Mouse (Mus musculus) kidney, postnatal 25 days (tissue): Measurements from ENCODE around the gene Bpgm.
A peak's percentile ranks its signal among the peaks of the same experiment; 100 is the strongest.

Source experiments
- DNase-seq, 2 experiments: peaks; one replicate each; pipeline ENCODE4 v3.0.0; 2021; ENCODE audit warnings: mixed read lengths in 2 of 2

Bpgm gene

DNA sequence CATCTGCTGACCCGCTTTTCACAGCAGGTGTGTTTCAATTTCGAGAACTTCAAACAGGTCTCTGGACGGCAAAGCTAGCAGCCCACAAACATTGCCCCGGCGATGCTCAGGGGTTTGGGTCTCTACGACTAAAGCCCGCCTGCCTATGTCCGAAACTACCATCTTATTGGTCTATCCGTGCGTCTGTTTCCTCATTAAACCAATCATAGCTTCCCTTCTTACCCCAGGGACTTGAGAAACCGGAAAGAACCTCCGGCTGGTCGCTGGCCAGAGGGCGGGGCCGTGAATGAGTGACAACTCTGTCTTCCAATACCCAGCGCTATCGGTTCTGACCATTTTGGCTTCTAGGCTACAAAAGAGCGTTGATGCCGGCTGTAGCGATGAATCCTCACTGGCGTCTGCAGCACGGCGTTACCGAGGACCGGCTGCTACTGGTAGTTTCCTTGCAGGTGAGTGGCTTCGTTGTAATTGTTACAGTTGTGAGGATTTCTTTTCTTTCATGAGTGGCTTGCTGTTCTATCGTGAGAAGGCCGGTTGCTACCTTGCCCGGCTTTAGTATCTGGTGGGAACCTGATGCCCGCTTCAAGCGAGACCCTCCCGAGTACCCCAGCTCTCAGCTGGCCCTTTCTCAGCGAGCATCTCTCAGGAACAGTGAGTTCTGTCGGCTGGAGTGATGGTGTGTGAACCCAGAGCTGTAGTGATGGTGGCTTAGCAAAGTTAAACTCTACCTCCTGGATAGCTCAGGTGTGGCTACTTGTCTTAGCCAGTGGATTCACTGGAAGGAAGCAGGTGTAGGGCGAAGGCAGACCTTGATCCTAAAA, at the start of gene Bpgm:
TSS of gene Bpgm (plus strand) at position 234 of the 821 bp plus-strand sequence.
- DNase-seq, result peak; percentile 98 to 99

DNA sequence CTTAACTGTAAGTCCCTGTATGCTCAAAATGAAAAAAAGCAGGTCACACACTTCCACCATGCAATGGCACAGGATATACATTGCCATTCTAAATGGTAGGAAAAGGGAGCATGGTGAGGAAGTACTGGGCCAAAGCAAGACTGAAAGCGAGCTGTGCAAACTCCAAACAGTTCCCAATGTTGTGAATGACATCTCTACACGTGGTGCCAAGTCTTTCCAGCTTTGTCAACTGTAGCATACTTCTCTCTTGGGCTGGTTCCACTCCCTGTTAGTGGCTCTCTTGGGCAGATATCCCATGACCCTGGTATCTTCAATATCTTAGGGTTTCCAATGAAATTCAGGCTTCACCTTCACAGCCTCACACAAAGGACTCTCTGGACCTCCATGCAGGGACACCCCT, 37.0 kb upstream of the Bpgm start:
- DNase-seq, result no peak

DNA sequence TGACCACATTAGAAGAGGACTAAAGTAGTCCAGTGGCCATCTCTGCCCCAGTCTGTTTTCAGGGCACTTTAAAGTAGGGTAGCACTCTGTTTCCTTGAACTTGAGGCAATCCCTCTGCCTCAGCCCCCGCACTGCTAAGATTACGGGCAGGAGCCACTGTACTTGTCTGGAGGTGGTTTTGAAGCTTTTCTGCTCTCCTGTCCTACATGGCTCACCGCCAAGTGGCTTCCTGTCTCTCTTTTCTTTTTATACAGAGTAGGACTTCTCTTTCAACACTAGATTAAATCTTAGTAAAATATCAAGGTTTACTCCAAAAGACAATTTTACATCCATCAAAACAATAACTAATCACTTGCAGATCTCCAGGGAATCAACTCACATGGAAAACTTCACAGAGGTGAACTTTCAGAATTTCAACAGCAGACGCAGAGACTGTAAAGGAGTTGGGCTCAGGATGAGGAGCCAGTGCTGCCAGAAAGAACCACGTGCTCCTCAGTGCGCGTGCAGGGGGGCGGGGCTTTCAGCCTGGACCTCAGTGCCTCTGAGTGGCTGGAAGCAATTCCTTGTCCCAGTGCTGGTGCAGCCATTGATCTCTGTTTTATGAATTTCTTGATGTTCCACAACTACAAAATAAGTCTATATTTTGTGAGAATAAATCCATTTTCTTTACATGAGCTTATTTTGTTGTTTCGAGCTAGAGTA, 34.3 kb upstream of the Bpgm start:
- DNase-seq, result peak; percentile 9 to 43

DNA sequence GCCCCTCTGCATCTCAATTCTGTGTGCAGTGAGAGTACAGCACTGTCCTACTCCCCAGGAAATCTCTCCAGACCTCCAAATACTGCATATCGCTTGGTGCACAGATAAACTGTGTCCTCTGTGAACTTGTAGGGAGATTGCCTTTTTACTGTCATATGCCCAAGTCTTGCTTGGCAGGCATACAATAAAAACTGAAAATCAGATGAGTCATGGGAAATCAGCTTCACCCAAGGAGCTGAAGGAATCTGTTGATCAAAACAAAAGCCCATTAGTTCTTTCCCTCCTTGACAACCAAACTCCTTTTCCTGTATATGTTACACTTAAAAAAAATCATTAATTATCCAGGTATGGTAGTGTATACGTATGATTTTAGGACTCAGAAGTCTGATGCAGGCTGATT, 32.2 kb upstream of the Bpgm start:
- no peak for DNase-seq

DNA sequence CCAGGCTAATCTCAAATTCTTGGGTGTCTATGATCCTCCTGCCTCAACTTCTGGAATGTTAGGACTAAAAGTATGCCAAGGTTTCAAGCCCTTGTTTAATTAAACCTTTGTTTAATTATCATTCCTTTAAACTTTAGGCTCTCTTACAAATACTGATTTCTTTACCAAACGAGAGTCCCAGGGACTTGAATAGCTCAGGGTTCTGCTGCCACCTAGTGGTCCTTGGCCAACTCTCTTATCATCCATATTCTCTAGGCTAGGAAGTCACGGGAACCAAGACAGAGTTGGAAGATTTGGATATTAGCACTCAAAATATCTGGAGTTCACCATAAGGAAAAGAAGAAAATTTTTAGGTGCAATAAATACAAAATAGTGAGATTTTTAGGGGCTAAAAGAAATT, 28.0 kb upstream of the Bpgm start:
- peak; percentile 74 to 92 for DNase-seq

DNA sequence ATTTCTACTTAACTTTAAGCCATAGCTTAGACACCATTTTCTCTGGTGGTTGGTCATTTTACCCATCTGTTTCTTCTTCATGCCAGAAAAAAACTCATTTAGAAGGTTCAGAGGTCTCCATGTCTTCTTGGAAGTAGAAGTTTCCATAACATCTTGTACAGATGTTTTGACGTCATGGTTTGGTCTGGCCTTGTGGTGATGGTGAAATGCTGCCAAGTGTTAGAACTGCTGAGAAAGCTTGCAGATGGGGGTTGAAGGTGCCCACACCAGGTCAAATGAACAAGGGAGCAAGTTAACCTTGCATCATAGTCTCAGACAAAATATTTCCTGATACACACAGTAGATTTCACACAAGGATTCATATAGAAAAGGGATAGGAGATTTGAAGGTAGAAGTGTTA, 27.3 kb upstream of the Bpgm start:
- DNase-seq, result no peak

DNA sequence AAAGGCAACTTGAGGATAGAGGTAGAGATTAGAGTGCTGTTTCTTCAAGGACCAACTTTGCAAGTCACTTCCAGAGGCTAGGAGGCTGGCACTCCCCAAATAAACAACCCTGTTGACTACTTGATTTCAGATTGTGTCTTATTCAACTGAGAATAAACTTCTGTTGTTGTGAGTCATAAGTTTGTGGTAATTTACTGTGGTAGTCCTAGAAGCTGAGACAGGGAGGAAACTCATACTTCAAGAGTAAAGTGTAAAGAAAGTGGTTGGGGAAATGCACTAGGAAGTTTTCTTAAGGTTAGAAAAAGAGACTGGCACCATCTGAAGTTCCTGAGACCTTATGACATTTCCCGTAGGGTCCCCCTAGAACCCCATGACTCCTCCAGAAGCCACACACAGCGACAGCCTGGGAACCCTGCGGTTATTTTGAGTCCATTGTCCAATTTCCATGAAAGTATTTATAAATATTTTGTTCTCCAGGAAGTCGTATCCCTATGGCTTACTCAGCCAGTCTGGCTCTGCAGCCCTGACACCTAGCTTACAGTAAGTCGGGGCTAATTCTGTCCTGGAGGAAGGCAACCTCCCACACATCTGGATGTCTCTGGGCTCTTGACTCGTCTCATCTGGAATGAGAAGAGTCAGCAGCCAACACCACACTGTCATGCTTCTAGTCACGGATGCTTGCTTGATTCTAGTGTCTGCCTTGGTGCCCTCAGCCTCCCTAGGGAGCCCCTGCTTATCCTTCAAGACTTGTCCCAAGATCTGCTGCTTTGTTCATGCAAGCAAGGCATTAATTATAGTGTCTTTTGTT, 22.8 kb upstream of the Bpgm start:
- DNase-seq, result no peak

DNA sequence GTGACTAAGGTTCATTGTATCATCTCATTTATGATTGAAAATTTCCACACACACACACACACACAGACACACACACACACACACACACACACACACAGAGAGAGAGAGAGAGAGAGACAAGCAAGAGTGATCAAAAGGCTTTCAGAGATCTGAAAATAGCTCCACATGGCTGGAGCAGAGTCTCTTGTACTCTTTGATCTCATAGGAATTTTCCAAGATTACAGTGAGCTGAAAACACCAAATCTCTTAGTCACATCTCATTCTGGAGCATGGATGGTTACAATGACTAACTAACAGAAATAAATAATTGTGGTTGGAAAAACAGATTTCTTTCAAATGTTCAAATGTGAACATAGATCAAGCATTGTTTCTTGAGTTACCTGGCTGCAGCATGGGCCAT, 16.6 kb upstream of the Bpgm start:
- no peak for DNase-seq

DNA sequence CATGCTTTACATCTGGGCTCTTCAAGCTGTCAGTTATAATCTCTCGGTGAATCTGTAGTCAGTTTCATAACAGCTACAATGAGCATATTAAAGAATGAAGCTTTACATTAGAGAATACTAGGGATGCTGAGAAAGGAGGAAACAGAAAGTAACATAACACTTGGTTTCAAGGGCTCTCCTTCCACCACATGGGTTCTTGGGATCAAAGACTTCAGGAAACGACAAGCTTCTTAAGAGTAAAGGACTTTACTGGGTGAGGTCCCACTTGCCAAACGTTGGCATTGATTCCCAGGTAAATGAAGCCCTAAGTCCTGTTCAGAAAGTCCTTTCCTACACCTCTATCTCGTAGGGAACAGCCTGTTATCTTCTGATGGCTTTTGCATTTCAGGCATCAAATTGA, 15.4 kb upstream of the Bpgm start:
- DNase-seq, result no peak

DNA sequence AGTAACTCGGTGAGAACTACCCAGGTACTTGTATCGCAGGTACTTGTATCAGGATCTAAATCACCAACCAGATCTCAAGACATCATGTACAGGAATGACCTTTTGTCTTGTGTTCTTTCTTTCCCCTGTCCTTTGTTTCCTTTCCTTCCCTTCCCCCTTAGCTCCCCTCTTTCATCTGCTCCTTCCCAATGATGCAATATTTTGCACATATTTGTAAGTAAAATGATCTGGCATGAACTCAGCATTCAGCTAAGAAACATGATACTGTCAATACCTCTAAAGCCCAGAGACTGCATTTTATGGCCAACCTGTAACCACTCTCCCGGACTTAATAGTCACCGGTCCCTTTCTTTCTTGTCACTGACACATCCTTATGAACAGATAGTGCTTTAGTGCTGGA, 12.4 kb upstream of the Bpgm start:
- no peak for DNase-seq

DNA sequence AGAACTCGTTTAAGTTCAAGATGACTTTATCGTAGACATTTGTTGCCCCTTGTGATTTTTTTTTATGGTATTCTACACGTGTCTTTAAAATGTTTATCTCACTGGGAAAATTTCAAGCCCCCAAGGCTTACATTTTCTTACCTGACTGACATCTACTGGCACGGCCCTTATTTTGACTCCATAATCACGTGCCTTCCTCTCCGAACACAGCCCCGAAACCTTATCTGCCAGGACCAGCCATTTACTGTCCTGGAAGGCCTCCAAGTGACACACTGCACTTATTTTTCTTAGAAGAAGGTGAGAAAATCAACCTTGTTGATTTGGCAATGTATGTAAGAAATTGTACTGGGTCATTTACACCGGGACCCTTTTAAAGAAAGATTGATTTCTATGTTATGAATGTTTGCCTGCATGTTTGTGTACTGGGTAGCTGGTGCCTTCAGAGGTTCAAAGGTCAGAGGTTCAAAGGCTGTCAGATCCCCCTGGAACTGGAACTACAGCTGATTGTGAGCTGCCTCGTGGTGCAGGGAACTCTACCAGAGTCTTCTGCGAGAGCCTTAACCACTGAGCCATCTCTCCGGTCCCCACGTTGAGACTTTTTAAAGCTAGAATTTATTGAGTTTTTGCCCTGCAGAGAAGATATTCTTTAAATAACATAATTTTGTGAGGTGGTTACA, 4.4 kb upstream of the Bpgm start:
- no peak for DNase-seq

DNA sequence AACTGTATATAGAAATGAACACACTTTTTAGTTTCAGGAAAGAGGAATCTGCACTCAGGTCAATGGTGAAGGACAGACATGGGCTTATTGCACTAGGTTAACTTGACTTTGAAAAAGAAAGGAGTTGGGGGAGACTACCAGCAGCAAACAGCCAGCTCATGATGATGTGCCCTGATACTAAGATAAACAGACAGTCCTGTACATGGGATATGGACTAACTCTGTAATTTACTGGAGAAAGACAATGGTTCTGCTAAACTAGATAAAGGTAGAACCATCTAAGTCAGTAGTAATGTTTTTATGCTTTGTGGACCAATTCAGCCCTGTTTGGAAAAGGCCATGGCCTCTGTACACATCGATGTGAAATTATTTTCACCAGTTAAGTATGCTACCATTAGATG, 2.7 kb upstream of the Bpgm start:
- no peak for DNase-seq

DNA sequence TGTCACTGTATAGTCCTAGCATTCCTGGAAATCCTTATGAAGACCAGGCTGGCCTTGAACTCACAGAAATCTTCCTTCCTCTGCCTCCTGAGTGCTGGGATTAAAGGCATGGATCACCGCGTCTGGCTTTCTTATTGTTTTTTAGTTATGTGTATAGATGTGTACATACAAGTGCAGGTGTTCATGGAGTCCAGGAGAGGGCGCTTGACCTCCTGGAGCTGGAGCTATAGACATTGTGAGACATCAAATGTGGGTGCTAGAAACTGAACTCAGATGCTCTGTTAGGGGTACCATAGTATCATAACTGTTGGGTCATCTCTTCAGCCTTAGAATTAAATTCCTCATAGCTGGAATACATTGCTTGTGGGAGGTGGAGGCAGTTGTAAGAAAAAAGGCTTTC, 2.0 kb upstream of the Bpgm start:
- DNase-seq, result no peak

DNA sequence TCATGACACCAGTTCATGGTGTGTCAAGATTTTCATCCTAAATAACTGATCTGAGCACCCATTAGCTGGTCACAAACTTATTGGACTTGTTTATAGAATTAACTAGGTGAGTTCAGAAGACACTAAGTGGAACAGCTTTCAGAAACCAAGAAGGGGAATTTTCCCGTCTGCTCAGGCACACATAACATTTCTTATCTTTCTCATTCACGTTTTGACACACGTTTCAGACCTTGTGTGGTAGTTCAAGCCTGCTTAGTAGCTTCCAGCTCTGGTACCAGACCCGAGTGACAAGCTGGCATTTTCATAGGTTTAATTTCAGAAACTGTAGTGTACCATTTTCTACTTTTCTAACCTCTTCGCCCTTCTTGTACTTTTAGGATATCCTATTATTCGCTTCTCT, 616 bp upstream of the Bpgm start:
- DNase-seq, result no peak

DNA sequence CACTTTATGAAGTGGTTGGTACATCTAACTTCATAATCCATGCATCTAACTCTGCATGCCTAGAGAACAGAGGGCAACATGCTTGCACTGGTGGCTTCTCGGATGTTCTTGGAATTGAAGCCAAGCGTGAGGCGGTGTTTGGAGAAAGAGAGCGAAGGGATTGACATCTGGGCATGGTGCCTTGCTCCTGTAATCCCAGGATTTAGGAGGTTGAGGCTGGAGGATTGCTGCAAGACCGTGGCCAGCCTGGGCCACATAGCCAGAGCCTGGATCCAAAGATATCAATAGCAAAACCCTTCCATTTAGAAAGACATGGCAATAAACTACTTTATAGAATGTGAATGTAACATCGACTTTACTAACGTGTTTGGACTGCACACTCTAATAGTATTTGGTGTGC, 2.0 kb downstream of the Bpgm start:
- no peak for DNase-seq

DNA sequence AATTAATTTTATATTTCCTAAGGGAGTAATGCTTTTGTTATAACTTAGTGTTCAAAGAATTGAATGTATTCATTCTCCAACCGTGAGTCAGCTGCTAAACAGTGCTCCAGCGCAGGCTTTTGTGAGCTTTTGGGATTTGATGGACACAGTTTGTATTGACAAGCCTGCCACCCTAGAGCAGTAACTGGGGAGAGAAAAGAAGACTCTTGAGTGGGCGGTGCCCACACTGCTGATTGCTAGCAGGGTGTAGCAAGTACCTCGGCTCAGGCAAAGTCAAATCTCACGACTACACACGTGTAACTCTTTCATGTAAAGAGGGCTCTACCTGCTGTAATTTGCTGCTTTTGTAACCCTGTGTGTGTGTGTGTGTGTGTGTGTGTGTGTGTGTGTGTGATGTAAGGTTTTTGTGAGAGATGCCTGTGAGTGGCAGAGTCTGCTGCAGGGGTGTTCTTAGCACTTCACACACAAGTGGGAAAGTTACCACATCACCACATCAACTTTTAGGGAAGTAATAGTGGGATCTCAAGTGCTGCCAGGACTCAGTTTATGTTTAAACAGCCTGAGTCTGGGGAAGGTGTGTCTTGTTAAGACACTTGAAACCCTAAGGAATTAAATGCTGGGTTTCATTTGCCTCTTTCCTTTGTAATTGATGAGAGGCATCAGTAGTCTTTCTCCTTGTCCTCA, 2.8 kb downstream of the Bpgm start:
- no peak for DNase-seq

DNA sequence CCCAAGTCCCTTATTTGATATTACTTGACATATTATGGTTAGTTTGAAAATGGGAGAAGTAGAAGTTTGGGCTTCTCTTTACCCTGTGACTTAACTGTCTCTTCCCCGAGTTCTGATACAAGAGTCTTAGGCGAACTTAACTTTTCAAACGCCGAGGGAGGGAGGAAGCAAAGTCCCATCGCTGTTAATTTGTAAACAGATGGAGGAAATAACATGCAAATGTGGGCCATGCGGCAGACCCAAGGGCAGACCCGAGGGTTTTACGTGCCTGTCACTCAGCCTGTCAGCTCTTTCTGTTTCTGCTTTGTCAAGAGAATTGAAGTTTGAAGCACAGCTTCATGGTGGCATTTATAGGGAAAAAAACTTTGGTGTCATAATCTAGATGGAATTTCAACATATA, 3.5 kb downstream of the Bpgm start:
- DNase-seq, result peak; percentile 70 to 86

DNA sequence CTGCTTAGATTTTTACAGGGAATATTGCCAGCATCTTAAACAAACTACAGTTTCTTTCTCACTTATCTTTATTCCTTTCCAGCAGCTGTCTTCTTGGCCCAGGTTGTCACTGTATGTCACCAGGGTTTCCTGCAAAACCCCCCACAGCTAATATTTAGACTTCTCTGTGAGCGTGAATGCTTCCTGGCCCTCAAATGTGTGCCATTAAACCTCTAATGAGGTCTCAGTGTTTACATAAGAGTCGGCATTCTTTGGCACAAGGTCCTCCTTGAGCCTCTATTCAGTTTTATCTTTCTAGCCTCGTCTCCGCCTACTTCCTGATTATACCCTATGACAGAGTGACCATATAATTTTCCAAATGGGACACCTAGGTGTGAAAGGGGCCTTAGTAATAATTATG, 4.7 kb downstream of the Bpgm start:
- no peak for DNase-seq

DNA sequence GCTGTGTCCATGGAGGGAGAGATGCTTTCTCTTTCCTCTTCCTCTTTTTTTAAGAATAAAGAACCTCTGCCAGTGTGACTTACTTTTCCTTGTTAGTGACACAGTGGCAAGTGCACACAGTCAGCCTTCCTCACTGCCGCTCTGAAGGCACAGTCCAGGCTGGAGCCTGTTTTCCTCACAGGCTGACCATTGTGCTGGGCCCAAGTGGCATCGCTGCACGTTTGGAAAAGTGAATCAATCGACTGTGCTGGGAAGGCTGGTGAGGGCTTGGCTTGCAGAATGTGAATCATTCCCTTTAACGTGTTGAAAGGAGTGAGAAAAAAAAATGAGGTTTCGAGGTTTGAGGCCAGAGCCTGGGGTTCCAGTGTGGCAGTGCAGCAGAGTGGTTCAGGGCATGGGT, 5.3 kb downstream of the Bpgm start:
- no peak for DNase-seq

DNA sequence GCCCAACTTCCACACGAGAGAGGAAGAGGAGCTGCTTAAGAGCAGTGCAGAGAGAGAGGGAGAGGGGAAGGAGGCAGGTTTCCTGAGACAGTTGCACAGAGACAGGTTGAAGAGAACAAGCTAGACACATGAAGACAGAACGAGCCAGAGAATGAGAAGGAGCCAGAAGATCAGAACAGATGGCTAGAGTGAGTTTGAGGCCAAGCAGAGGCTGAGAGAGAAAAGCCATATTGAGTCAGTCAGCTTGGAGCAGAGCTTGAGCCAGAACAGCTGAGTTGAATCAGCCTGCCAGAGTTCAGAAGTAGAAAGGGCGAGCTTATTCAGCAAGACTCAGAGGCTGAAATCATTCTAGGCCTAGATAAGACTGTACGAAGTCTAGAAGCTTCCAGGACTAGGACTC, 6.8 kb downstream of the Bpgm start:
- DNase-seq, result no peak

DNA sequence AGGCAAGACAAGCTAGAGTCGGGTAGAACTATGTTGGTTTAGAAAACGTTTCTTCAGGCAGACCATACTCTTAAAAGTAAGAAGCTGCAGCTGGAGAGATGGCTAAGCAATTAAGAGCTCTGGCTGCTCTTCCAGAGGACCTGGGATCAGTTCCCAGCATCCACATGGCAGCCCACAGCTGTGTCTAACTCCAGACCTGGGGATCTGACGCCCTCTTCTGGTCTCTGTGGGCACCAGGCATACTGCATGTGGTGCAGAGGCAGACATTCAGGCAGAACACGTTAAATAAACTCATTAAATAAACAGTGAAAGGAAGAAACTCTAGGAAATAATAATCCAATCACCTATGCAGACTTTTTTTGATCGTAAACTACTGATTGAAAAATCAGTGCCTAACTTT, 7.4 kb downstream of the Bpgm start:
- no peak for DNase-seq

DNA sequence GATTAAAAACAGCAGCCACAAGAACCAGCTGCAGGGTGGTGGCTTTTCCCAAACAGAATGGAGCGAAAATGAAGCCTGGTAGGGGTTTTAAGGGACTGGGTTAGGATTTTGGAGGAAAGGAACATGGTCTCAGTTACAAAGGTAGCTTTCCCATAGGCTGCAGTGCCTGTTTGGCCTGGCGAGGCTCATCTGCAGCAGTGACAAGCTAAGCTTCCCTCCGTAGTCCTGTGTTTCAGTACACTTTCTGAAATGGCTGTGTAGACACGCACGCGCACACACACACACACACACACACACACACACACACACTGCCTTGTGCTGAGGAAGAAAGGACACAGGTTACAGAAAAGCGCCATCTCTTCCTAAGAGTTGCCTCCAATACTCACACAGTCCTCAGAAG, 7.8 kb downstream of the Bpgm start:
- no peak for DNase-seq
